Mouse (Mus musculus) heart, embryonic 12.5 days (tissue): ENCODE measurements around the gene Dlx1. TPM values are rescaled to one million over a fixed set of nuclear protein-coding genes. Genes with fewer than 3 reads are reported as not detected.
A peak's percentile ranks its signal among the peaks of the same experiment; 100 is the strongest.

Experiments used
- ATAC-seq: fragments of 200-750 bp; cut with Nextera tagmentation; 2 replicates; pipeline ENCODE4 v1.8.0; 2017; ENCODE audit warnings: moderate TSS enrichment, moderate library complexity; ENCODE audit not compliant: insufficient number of reproducible peaks, low FRiP score
- H3K27ac ChIP-seq: fragments of 300-500 bp; sonication (generic); 2 replicates; pipeline ENCODE4 v1.5.1; 2016; ENCODE audit warnings: mild to moderate bottlenecking, moderate library complexity; ENCODE audit not compliant: poor library complexity, severe bottlenecking
- H3K27me3 ChIP-seq: fragments of 300-500 bp; sonication (generic); replicated peaks from 2 replicates; pipeline ENCODE4 v1.6.1; 2016; ENCODE audit warnings: mild to moderate bottlenecking, moderate library complexity
- H3K36me3 ChIP-seq: fragments of 300-500 bp; sonication (generic); 2 replicates; pipeline ENCODE4 v1.6.1; 2016; ENCODE audit warnings: mild to moderate bottlenecking, moderate library complexity
- H3K4me1 ChIP-seq: fragments of 300-500 bp; sonication (generic); replicated peaks from 2 replicates; pipeline ENCODE4 v1.6.1; 2016; ENCODE audit warnings: mild to moderate bottlenecking
- H3K4me2 ChIP-seq: fragments of 300-500 bp; sonication (generic); 2 replicates; pipeline ENCODE4 v1.6.1; 2016; ENCODE audit warnings: mild to moderate bottlenecking, moderate library complexity
- H3K4me3 ChIP-seq: fragments of 300-500 bp; sonication (generic); 2 replicates; pipeline ENCODE4 v1.5.1; 2016; ENCODE audit warnings: mild to moderate bottlenecking
- H3K9ac ChIP-seq: fragments of 300-500 bp; sonication (generic); 2 replicates; pipeline ENCODE4 v1.6.1; 2016; ENCODE audit warnings: mild to moderate bottlenecking, moderate library complexity
- H3K9me3 ChIP-seq: fragments of 300-500 bp; sonication (generic); replicated peaks from 2 replicates; pipeline ENCODE4 v1.6.1; 2016; ENCODE audit warnings: mild to moderate bottlenecking, moderate library complexity
- WGBS: fragments of 180-500 bp; shearing (Covaris S2); methylation state at CpG from one replicate; pipeline ENCODE4 v1.1.7; 2016; 5-methylcytosine and 5-hydroxymethylcytosine counted together
- polyA plus RNA-seq: library from polyadenylated mRNA; unstranded; fragments of >200 nt; fragmentation: Nextera tagmentation; extraction: Ambion mirVana; gene quantifications from 2 replicates; pipeline ENCODE4 v1.2.1, GENCODE M21; 2016

Dlx1 gene
- 0.08 and 0.47 TPM in 2 replicates for polyA plus RNA-seq

DNA sequence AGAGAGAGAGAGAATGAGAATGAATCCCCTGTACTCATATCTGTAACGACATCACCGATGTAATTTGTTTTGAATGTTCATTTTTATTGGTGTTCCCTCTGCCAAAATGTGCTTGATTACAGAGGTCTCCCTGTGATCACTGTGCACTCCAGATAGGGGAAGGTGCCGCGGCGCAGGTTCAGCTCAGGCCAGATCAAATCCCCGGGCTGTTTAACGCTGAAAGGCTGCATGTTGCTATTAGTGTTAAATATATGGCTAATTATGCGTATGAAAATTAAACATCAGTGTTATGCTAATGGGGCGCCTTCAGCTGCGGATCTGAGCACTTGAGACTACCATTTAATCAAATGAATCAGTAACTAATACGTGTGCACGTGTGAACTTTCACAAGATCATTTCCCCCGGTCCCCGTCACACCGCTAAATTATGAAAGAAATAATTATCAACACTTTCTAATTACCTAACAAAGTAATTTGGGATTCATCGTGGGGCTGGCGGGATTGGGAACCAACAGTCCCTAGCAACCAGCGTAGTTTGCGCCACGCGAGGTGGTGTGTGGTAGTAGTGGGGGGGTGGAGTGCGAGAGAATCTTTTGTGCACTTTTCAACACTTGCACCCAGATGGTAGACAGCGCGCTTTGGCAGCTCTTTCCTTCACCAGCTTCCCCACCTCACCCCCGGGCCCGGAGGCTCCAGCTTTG lies at the start of gene Dlx1:
Gene Dlx1, plus strand, starts transcription at position 100 of the 700 bp plus-strand sequence.
- peaks cover 93% of the 10 kb centered on the region for H3K27me3 ChIP-seq
- no peak for ATAC-seq
- H3K27ac ChIP-seq, result no peak within 1 kb of the TSS
- H3K36me3 ChIP-seq, result no peaks in the 10 kb centered on the region
- peak within 1 kb of the TSS; percentile 93 for H3K4me2 ChIP-seq
- no peak within 1 kb of the TSS for H3K9ac ChIP-seq
- H3K4me1 ChIP-seq, result peaks cover 21% of the 10 kb centered on the region
- WGBS, result 2% methylated on average over 26 of the region's 26 CpGs
- H3K9me3 ChIP-seq, result no peaks in the 10 kb centered on the region
- peak within 1 kb of the TSS; percentile 52 for H3K4me3 ChIP-seq

DNA sequence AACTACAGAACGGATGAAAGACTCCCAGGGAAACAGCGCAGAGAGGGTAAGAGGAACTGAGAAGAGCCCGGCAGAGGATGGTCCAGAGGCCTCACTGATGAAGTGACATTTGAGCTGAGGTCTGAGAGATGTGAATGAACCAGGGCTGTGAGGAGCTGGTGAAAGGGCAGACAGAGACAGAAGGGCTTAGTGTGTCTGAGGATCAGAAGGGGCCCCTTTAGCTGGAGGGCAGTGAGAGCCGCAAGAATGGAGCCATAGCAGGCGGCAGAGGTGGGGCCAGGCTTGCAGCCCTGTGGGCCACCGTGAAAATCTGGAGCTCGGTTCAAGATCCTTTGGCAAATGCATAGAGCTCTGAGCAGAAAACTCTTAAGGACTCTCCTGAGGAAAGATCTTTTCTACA lies 48.0 kb upstream of the Dlx1 start:
- H3K9me3 ChIP-seq, result peaks cover 5% of the 10 kb centered on the region; the same call in 1 of the 2 replicates
- no peaks in the 10 kb centered on the region for H3K27me3 ChIP-seq
- no peak overlapping the region for H3K4me3 ChIP-seq
- peak overlapping the region; percentile 42 for H3K4me2 ChIP-seq
- peak; percentile 33; the same call in 1 of the 2 replicates for ATAC-seq
- 12% methylated on average over 7 of the region's 7 CpGs for WGBS
- 0 out of 2 replicates have a peak overlapping the region, but pooled peaks have one; percentile 5 for H3K9ac ChIP-seq
- H3K36me3 ChIP-seq, result no peaks in the 10 kb centered on the region
- peaks cover 7% of the 10 kb centered on the region for H3K4me1 ChIP-seq
- H3K27ac ChIP-seq, result no peak overlapping the region

DNA sequence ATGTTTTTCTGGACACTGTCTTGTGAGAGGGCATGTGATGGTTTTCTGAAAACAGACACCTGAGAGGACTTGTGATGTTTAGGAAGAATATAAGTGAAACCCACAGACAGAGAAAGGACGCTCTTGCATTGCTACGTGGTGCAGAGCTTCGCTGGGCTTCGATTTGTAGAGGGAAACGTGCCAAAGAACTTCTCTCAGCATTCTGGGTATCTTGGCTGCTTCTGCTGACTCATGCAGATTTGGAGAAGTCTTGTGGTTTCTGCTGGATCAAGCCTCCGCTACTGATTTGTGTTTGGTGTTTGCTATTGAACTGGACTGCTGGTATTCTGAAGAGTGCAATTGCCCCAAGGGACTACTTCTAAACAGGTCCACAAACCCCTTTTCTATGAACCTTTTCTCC lies 46.1 kb upstream of the Dlx1 start:
- no peaks in the 10 kb centered on the region for H3K27me3 ChIP-seq
- H3K9ac ChIP-seq, result no peak overlapping the region
- 71% methylated on average over 6 of the region's 6 CpGs for WGBS
- peaks cover 5% of the 10 kb centered on the region; the same call in 1 of the 2 replicates for H3K9me3 ChIP-seq
- H3K4me1 ChIP-seq, result peaks cover 7% of the 10 kb centered on the region
- ATAC-seq, result no peak
- H3K27ac ChIP-seq, result no peak overlapping the region
- no peak overlapping the region for H3K4me3 ChIP-seq
- no peaks in the 10 kb centered on the region for H3K36me3 ChIP-seq
- no peak overlapping the region for H3K4me2 ChIP-seq

DNA sequence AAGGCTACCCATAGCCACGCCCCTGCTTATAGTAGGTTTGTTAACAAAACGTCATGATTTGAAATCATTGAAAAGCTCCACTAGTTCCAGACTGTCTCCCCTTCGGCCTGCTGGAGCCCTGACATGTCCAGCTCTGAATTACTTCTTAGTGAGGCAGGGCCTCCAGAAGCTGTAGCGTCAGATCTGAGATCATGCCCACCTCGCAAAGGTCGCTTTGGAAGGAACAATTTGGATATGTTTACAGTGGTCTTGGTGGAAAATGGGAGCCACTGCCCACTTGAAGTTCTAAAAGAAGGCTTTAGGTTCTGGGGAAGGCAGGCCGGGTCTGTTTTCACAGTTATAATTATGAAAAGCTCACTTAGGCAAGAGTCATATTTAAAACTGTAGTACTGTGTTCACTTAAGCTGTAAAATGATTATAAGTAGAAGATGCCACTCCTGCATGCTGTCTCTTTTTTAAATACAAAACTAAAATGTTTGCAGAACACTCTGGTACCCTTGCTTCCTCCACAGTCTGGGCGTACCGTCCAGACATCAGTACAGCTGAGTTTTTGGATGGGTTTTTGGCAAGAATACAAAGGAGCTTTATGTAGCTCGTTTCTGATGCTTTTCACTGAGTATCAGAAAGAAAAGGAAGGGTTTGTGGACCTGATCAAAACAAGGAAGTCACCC lies 44.7 kb upstream of the Dlx1 start:
- Histone ChIP-seq H3K4me2 (no peak overlapping the region), H3K27ac (no peak overlapping the region), H3K4me1 (peaks cover 7% of the 10 kb centered on the region), H3K36me3 (no peaks in the 10 kb centered on the region), H3K9ac (no peak overlapping the region), H3K4me3 (no peak overlapping the region), H3K27me3 (no peaks in the 10 kb centered on the region), H3K9me3 (no peaks in the 10 kb centered on the region)
- WGBS, result 69% methylated on average over 10 of the region's 10 CpGs
- no peak for ATAC-seq

DNA sequence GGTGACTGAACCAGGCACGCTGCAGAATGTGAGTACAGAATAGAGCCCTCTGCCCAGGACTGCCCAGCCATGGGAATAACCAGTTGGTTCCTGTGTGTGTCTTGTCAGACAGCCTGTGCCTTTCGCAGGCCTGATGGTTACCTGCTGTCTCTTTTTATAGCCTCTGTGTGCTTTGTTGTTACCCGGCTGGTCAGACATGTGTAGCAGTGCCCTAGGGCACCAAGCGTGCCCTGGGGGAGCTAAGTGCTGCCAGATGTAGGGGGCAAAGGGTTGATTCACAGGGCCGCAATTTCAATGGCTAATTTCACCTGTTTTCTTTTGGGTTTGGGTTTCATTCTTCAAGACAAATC lies 44.2 kb upstream of the Dlx1 start:
- no peaks in the 10 kb centered on the region for H3K9me3 ChIP-seq
- no peaks in the 10 kb centered on the region for H3K27me3 ChIP-seq
- WGBS, result 67% methylated on average over 5 of the region's 5 CpGs
- H3K4me3 ChIP-seq, result no peak overlapping the region
- no peaks in the 10 kb centered on the region for H3K36me3 ChIP-seq
- H3K9ac ChIP-seq, result no peak overlapping the region
- no peak for ATAC-seq
- peaks cover 7% of the 10 kb centered on the region for H3K4me1 ChIP-seq
- H3K4me2 ChIP-seq, result no peak overlapping the region
- H3K27ac ChIP-seq, result no peak overlapping the region

DNA sequence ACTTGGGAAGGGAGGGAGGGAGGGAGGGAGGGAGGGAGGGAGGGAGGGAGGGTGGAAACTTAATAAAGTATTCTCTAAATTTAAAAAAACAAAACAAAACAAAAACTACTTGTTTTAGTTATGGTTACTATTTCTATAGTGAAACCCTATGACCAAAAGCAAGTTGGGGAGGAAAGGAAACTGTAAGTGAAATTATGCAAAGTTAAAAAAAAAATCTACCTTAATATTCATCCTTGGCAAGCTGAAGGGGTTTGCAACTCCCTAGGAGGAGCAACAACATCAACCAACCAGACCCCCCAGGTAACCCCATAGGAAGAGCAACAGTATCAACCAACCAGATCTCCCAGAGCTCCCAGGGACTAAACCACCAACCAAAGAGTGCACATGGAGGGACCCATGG lies 36.6 kb upstream of the Dlx1 start:
- Histone ChIP-seq H3K4me1 (no peaks in the 10 kb centered on the region; the same call in 1 of the 2 replicates), H3K9me3 (no peaks in the 10 kb centered on the region), H3K4me2 (no peak overlapping the region), H3K9ac (no peak overlapping the region), H3K27me3 (no peaks in the 10 kb centered on the region), H3K4me3 (no peak overlapping the region), H3K27ac (no peak overlapping the region), H3K36me3 (no peaks in the 10 kb centered on the region)
- ATAC-seq, result no peak

DNA sequence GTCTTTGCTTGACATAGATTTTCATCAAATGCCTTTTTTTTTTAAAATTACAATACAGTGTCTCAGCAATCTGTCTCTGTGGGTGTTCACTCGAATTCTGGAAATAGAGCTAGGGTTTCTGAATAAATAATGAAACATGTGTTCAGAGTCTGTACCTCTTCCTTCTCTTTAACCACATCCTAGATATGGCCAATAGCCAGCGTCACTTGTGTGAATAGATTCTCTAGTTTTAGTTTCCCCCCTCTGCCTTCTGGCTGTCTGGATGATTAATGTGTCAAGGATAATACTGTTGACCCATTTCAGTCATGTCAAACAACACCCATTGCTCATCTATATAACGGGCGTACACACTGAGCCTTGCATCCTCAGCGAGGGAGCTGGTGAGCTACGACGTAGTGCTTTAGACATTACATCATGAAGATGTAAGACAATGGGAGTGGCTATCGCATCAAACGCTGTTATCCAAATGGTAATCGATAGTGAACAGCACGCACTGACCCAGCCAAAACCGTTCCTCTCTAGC lies 34.7 kb upstream of the Dlx1 start:
- Histone ChIP-seq H3K4me3 (no peak overlapping the region), H3K27ac (no peak overlapping the region), H3K27me3 (no peaks in the 10 kb centered on the region), H3K4me1 (no peaks in the 10 kb centered on the region; the same call in 1 of the 2 replicates), H3K4me2 (no peak overlapping the region), H3K36me3 (no peaks in the 10 kb centered on the region), H3K9me3 (no peaks in the 10 kb centered on the region), H3K9ac (no peak overlapping the region)
- ATAC-seq, result no peak
- 69% methylated on average over 12 of the region's 12 CpGs for WGBS

DNA sequence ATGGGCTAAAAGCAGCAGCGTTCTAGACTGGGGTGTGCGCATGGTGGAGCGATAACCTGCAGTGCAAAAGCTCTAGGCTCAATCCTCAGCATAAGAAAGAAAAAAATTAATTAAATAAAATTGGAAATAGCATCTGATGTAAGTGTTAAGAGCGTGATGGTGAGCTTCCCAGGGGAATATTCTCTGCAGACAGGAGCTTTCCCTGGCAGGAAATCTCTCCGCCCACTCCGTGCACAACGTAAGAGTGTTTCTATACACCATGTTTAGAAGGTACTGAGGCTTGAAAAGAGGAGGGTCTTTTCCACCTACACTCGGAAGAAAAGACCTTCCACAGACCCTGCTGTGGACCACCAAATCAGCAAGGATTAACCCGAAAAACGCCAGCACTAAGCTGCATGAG lies 33.4 kb upstream of the Dlx1 start:
- no peak overlapping the region for H3K27ac ChIP-seq
- WGBS, result 71% methylated on average over 10 of the region's 10 CpGs
- H3K27me3 ChIP-seq, result no peaks in the 10 kb centered on the region
- no peak overlapping the region for H3K9ac ChIP-seq
- no peak overlapping the region for H3K4me3 ChIP-seq
- no peaks in the 10 kb centered on the region for H3K9me3 ChIP-seq
- ATAC-seq, result no peak
- H3K4me2 ChIP-seq, result no peak overlapping the region
- H3K36me3 ChIP-seq, result no peaks in the 10 kb centered on the region
- no peaks in the 10 kb centered on the region; the same call in 1 of the 2 replicates for H3K4me1 ChIP-seq

DNA sequence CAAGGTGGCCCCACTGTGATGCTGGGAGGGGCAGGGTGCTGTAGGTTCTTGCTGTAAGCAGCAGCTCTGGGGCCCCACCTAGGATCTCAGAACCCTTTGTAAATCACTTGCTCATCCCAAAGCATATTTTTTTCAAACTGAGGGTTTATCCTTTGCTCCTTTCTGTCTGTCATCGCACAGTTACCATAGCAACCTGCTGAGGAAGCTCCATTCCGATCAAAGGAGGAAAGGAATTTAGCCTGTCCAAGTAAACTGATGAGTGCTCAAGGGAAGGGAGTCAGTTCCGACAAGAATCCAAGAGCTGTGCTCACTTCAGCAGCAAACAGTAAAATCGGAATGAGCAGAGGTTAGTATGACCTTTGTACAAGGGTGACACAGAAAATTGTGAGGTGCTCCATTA lies 32.9 kb upstream of the Dlx1 start:
- WGBS, result 48% methylated on average over 4 of the region's 4 CpGs

DNA sequence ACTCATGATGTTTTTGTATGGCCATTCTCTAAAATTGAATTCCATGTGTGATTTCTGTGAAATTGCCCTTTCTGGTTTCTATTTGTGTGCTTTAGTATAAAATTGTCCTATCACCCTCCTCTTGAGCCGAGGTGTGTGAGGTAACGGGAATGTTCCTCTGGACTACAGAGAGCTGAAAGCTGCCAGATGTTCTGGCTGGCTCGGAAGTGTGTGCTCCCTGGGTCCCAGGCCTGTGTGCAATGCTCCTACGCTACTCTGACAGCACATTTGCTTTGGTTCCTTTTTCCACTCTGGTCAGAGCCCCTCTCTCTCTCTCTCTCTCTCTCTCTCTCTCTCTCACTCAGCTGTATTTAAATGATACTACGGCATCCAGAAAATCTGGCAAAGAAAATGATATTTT lies 30.7 kb upstream of the Dlx1 start:
- no peak for ATAC-seq
- 52% methylated on average over 5 of the region's 5 CpGs for WGBS

More for the DNA sequence above, 32.9 kb upstream of the Dlx1 start:
- Histone ChIP-seq H3K27ac (no peak overlapping the region), H3K4me3 (no peak overlapping the region), H3K36me3 (no peaks in the 10 kb centered on the region), H3K9ac (no peak overlapping the region), H3K9me3 (no peaks in the 10 kb centered on the region), H3K4me1 (no peaks in the 10 kb centered on the region; the same call in 1 of the 2 replicates), H3K4me2 (no peak overlapping the region), H3K27me3 (no peaks in the 10 kb centered on the region)
- ATAC-seq, result no peak

More for the DNA sequence above, 30.7 kb upstream of the Dlx1 start:
- no peak overlapping the region for H3K4me3 ChIP-seq
- H3K27ac ChIP-seq, result no peak overlapping the region
- H3K4me2 ChIP-seq, result no peak overlapping the region
- no peaks in the 10 kb centered on the region for H3K36me3 ChIP-seq
- H3K9ac ChIP-seq, result no peak overlapping the region
- no peaks in the 10 kb centered on the region; the same call in 1 of the 2 replicates for H3K4me1 ChIP-seq
- H3K27me3 ChIP-seq, result no peaks in the 10 kb centered on the region
- H3K9me3 ChIP-seq, result no peaks in the 10 kb centered on the region
